Mouse (Mus musculus) embryonic facial prominence, embryonic 11.5 days (tissue): ENCODE results near the gene Rexo1. TPM values are rescaled to one million over a fixed set of nuclear protein-coding genes. Genes with fewer than 3 reads are reported as not detected.
"Not testable (repeated sequence)": the region's sequence is repeated elsewhere in the genome, so short reads cannot be mapped to it uniquely, and the experiment has no call there.

Source experiments
- ATAC-seq: fragments of 200-750 bp; cut with Nextera tagmentation; replicated peaks from 2 replicates; pipeline ENCODE4 v1.8.0; 2017; ENCODE audit warnings: low read depth; ENCODE audit not compliant: insufficient number of reproducible peaks, low FRiP score, low TSS enrichment
- DNase-seq: peaks from one replicate; pipeline ENCODE4 v3.0.0-alpha.2; 2015; ENCODE audit warnings: low spot score
- H3K27ac ChIP-seq: fragments of 300-500 bp; sonication (generic); replicated peaks from 2 replicates; pipeline ENCODE4 v1.5.1; 2014; ENCODE audit warnings: mild to moderate bottlenecking, low read depth, low read length, control low read depth
- H3K27me3 ChIP-seq: fragments of 300-500 bp; sonication (generic); 2 replicates; pipeline ENCODE4 v1.6.1; 2014; ENCODE audit warnings: mild to moderate bottlenecking, low read length, moderate library complexity, mixed read lengths; ENCODE audit not compliant: control insufficient read depth, insufficient read depth
- H3K36me3 ChIP-seq: fragments of 300-500 bp; sonication (generic); replicated peaks from 2 replicates; pipeline ENCODE4 v1.6.1; 2014; ENCODE audit warnings: low read depth, mild to moderate bottlenecking, low read length, moderate library complexity, mixed read lengths; ENCODE audit not compliant: control insufficient read depth, insufficient read depth
- H3K4me1 ChIP-seq: fragments of 300-500 bp; sonication (generic); 2 replicates; pipeline ENCODE4 v1.6.1; 2014; ENCODE audit warnings: low read length, mixed read lengths; ENCODE audit not compliant: control insufficient read depth, insufficient read depth
- H3K4me2 ChIP-seq: fragments of 300-500 bp; sonication (generic); 2 replicates; pipeline ENCODE4 v1.6.1; 2014; ENCODE audit warnings: low read depth, mild to moderate bottlenecking, control low read depth, low read length, moderate library complexity
- H3K4me3 ChIP-seq: fragments of 300-500 bp; sonication (generic); 2 replicates; pipeline ENCODE4 v1.5.1; 2014; ENCODE audit warnings: low read depth, low read length, control low read depth
- H3K9ac ChIP-seq: fragments of 300-500 bp; sonication (generic); replicated peaks from 2 replicates; pipeline ENCODE4 v1.6.1; 2014; ENCODE audit warnings: mild to moderate bottlenecking, control low read depth, low read length
- H3K9me3 ChIP-seq: fragments of 300-500 bp; sonication (generic); replicated peaks from 2 replicates; pipeline ENCODE4 v1.6.1; 2016; ENCODE audit warnings: mild to moderate bottlenecking, low read length, inconsistent platforms, mixed read lengths; ENCODE audit not compliant: control insufficient read depth
- WGBS: fragments of 180-500 bp; shearing (Covaris S2); extraction: QIAGEN DNeasy Blood & Tissue Kit; methylation state at CpG from one replicate; pipeline ENCODE4 v1.1.7; 2014; 5-methylcytosine and 5-hydroxymethylcytosine counted together
- polyA plus RNA-seq: library from polyadenylated mRNA; unstranded; fragments of >200 nt; fragmentation: Nextera tagmentation; extraction: Ambion mirVana; gene quantifications from 2 replicates; pipeline ENCODE4 v1.2.1, GENCODE M21; 2014

Rexo1 gene
- polyA plus RNA-seq, 1 experiment from 2014 or later = 17.1 TPM

- not testable (repeated sequence) for H3K36me3 ChIP-seq, H3K4me3 ChIP-seq, H3K9ac ChIP-seq, H3K4me1 ChIP-seq, H3K27me3 ChIP-seq, H3K9me3 ChIP-seq, H3K27ac ChIP-seq, H3K4me2 ChIP-seq, ATAC-seq, DNase-seq
- WGBS = 89% methylated on average over 4 of the region's 4 CpGs
Observed at GRCm38 (mm10) chr10:80605721-80606120, 44.4 kb upstream of the Rexo1 start, which contains the start of gene Gm49322. Gm49322 (plus strand) TSS chr10:80606021.

DNA sequence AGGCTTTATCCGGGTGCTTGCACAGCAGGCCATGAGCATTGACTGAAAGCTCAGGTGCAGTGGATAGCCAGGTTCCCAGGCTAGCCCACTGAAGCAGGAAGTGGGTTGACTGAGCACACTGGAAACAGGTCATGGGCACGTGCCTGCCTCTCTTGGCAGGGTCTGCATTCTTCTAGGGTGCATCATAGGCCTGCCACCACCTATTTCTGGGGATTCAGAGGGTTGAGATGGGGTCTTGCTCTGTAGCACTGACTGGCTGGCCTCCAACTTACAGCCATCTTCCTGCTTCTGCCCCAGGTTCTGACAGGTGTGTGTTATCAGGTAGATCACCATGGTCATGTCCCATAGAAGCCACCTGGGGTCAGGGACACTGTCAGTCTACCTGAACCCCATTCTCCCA, 43.6 kb upstream of the Rexo1 start:
- Histone ChIP-seq H3K9ac (no peak overlapping the region), H3K9me3 (no peaks in the 10 kb centered on the region), H3K4me2 (no peak overlapping the region), H3K36me3 (peaks cover 7% of the 10 kb centered on the region), H3K27ac (no peak overlapping the region), H3K27me3 (no peaks in the 10 kb centered on the region), H3K4me1 (peaks cover 7% of the 10 kb centered on the region), H3K4me3 (no peak overlapping the region)
- 93% methylated on average over 2 of the region's 2 CpGs for WGBS
- DNase-seq = no peak
- ATAC-seq = no peak

DNA sequence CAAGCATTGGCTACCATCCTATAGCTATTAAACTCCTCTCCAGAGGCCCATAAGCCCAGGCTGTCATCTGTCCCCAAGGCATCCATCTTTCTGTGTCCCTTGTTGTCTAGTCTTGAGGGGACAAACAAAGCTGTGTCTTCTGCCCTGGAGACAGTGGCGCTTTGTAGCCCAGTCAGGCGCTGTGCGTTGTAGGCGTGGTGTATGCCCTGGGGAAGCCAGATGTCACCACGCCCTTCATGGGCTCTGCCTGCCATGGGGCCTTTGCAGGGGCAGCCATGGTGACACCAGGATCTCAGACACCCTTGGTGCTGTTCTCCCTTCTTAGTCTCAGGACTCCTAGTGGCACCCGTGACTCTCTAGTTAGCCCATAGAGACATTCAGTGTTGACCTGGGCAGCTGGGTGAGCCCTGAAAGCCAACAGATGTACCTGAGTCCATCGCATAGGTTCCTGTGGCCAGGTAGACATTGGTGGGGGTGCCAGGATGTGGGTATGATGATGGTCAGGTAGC, 42.7 kb upstream of the Rexo1 start:
- WGBS = 89% methylated on average over 7 of the region's 7 CpGs
- no peak for ATAC-seq

GRCm38 (mm10) chr10:80603364-80603763, 42.0 kb upstream of the Rexo1 start:
- no peak for ATAC-seq
- WGBS = 31% methylated on average over 7 of the region's 7 CpGs

More for the DNA sequence above, 42.7 kb upstream of the Rexo1 start:
- H3K9me3 ChIP-seq = no peaks in the 10 kb centered on the region
- no peak overlapping the region; the same call in 1 of the 2 replicates for H3K4me3 ChIP-seq
- H3K27ac ChIP-seq = 0 out of 2 replicates have a peak overlapping the region, but pooled peaks have one; percentile 35
- H3K36me3 ChIP-seq = peaks cover 7% of the 10 kb centered on the region
- H3K4me1 ChIP-seq = peaks cover 7% of the 10 kb centered on the region
- H3K4me2 ChIP-seq = peak overlapping the region; percentile 70
- DNase-seq = no peak
- peak overlapping the region; percentile 68 for H3K9ac ChIP-seq
- no peaks in the 10 kb centered on the region for H3K27me3 ChIP-seq

GRCm38 (mm10) chr10:80602698-80603325, 41.5 kb upstream of the Rexo1 start, which contains the start of the genes Scamp4 and Adat3:
Scamp4 (plus strand) TSS chr10:80602872.
Adat3 (plus strand) TSS chr10:80602880.
- H3K4me1 ChIP-seq = peaks cover 7% of the 10 kb centered on the region
- H3K4me2 ChIP-seq = peak within 1 kb of the TSS; percentile 70
- WGBS = under 1% methylated on average over 54 of the region's 54 CpGs
- peaks cover 7% of the 10 kb centered on the region for H3K36me3 ChIP-seq
- H3K27me3 ChIP-seq = no peaks in the 10 kb centered on the region
- 0 out of 2 replicates have a peak within 1 kb of the TSS, but pooled peaks have one; percentile 35 for H3K27ac ChIP-seq
- H3K9ac ChIP-seq = peak within 1 kb of the TSS; percentile 68
- DNase-seq (peak; percentile 96), ATAC-seq (peak; percentile 92)
- no peaks in the 10 kb centered on the region for H3K9me3 ChIP-seq
- peak within 1 kb of the TSS; percentile 66 for H3K4me3 ChIP-seq

More at GRCm38 (mm10) chr10:80603364-80603763, 42.0 kb upstream of the Rexo1 start:
- no peak for DNase-seq
- Histone ChIP-seq H3K9me3 (no peaks in the 10 kb centered on the region), H3K4me2 (peak overlapping the region; percentile 70), H3K27ac (0 out of 2 replicates have a peak overlapping the region, but pooled peaks have one; percentile 35), H3K9ac (peak overlapping the region; percentile 68), H3K36me3 (peaks cover 7% of the 10 kb centered on the region), H3K27me3 (no peaks in the 10 kb centered on the region), H3K4me3 (peak overlapping the region; percentile 66), H3K4me1 (peaks cover 7% of the 10 kb centered on the region)

DNA sequence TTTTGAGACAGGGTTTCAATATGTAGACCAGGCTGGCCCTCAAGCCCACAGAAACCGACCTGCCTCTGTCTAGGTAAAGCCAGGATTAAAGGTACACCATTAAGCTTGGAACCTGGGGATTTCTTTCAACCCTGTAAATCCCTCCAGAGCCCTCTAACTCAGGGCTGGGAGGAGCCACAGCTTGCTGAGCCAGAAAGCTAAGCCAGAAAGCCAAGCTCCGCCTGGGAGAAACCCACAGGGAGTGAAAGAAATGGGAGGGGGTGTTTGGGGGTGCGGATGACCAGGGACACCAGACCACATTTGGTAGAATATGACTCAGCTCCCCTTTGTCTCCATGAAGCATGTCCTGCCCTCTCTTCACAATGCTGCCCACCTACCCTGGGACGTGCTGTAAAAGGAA, 35.0 kb upstream of the Rexo1 start:
- H3K9ac ChIP-seq = no peak overlapping the region
- H3K27me3 ChIP-seq = no peaks in the 10 kb centered on the region
- H3K4me2 ChIP-seq = no peak overlapping the region
- DNase-seq (no peak), ATAC-seq (no peak)
- no peaks in the 10 kb centered on the region for H3K9me3 ChIP-seq
- H3K4me3 ChIP-seq = no peak overlapping the region
- no peaks in the 10 kb centered on the region for H3K36me3 ChIP-seq
- no peak overlapping the region for H3K27ac ChIP-seq
- H3K4me1 ChIP-seq = no peaks in the 10 kb centered on the region
- 44% methylated on average over 4 of the region's 4 CpGs for WGBS

DNA sequence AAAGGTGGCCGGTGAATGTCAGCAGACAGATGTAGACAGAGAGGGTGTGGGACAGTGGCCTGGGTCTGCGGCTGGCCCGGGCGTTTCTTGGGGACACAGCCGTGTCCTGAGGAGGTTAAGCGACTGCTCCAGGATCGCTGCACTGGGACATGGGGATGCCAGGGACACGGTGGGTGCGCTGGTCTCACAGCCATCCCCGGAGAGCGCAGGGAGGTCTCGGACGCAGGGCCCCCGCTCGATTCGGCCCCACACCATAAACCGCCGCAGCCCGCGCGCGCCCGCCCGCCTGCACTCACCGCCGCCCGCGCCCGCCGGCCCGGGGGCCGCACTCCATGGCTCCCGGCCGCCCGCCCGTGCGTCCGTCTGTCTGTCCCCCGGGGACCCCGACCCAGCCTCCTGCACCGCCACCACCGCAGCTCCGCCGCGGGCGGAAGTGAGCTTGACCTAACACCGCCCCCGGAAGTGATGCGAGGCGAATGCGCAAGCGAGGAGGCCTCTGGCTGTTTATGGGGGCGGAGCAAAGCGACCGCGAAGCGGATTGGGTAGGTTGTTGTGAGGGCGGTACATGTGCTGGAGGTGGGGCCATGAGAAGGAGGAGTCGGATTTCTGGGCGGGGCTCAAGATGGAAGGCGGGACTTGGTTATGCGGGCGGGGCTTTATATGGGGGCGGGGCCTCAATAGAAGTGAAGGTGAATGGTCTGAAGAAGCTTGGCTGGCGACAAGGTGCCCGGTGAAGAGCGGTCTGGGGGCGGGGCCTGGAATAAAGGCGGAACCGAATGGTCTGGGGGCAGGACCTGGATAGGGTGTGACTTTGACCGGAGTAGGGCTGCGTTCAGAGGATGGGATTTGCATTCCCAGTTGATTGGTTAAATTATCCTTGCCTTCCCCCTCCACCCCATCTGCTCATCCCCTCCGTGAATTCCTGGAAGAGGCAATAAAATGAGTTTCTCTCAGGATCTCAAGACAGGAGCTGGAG, 28.8 kb upstream of the Rexo1 start, which contains the start of gene Abhd17a:
Abhd17a (minus strand) TSS at position 463 of the 976 bp plus-strand sequence.
- peak within 1 kb of the TSS; percentile 93 for H3K4me2 ChIP-seq
- ATAC-seq = peak; percentile 91
- peaks cover 6% of the 10 kb centered on the region for H3K4me1 ChIP-seq
- peak within 1 kb of the TSS; percentile 90 for H3K4me3 ChIP-seq
- H3K9ac ChIP-seq = peak within 1 kb of the TSS; percentile 86
- DNase-seq = peak; percentile 99
- H3K36me3 ChIP-seq = no peaks in the 10 kb centered on the region
- no peaks in the 10 kb centered on the region for H3K9me3 ChIP-seq
- under 1% methylated on average over 61 of the region's 73 CpGs for WGBS
- no peak within 1 kb of the TSS for H3K27ac ChIP-seq
- no peaks in the 10 kb centered on the region for H3K27me3 ChIP-seq
